Mouse (Mus musculus): Measurements from ENCODE around the gene Itgb3. TPM values are rescaled to one million over a fixed set of nuclear protein-coding genes. Genes with fewer than 3 reads are reported as not detected.
A peak's percentile ranks its signal among the peaks of the same experiment; 100 is the strongest.

The Itgb3 gene
- polyA plus RNA-seq, 1 experiment from 2014 or later: 5.1 TPM

DNA sequence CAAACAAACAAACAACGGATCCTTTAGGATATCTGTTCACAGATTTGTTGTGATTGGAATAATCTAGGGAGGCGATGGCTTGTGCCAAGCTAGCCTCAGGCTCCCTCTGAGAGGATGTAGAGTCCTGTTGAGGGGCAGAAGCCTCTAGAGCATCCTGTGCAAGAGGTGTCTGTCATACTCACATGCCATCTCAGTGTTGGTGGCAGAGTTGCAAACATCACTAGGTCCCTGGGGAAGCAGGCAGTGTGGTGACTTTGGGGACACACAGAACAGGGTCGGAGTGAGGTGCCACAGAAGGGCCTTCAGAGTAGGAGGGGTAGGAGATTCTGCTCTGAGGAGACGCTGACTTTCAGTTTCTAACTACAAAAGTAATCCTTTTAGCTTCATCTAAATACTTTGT is 1.9 kb downstream of the Itgb3 start:
- DNase-seq (ENCODE audit: low spot score) (no peak), ATAC-seq (ENCODE audit: low FRiP score, low TSS enrichment) (no peak)
- H3K9ac ChIP-seq (ENCODE audit: low read length): no peak overlapping the region
- H3K4me2 ChIP-seq (replicated peaks; ENCODE audit: low read depth): peak overlapping the region; percentile 72; the same call in 1 of the 2 replicates
- H3K27me3 ChIP-seq (ENCODE audit: control insufficient read depth, insufficient read depth, low read length): no peaks in the 10 kb centered on the region; the same call in 1 of the 2 replicates
- peak overlapping the region; percentile 59 for H3K27ac ChIP-seq (replicated peaks)
- no peaks in the 10 kb centered on the region for H3K9me3 ChIP-seq (ENCODE audit: control insufficient read depth, low read length)
- H3K36me3 ChIP-seq (ENCODE audit: control insufficient read depth, insufficient read depth, low read length): no peaks in the 10 kb centered on the region
- TF ChIP-seq CTCF (IDR thresholded peaks at IDR 0.05; ENCODE audit: low read depth) (no peak), EP300 (optimal IDR thresholded peaks at IDR 0.05) (no peak)
- H3K4me1 ChIP-seq (replicated peaks; ENCODE audit: control insufficient read depth, insufficient read depth): peaks cover 3% of the 10 kb centered on the region; the same call in 1 of the 2 replicates
- no peak overlapping the region; the same call in 1 of the 2 replicates for H3K4me3 ChIP-seq (ENCODE audit: low read depth, low read length)
- 52% methylated on average over 4 of the region's 4 CpGs for WGBS

DNA sequence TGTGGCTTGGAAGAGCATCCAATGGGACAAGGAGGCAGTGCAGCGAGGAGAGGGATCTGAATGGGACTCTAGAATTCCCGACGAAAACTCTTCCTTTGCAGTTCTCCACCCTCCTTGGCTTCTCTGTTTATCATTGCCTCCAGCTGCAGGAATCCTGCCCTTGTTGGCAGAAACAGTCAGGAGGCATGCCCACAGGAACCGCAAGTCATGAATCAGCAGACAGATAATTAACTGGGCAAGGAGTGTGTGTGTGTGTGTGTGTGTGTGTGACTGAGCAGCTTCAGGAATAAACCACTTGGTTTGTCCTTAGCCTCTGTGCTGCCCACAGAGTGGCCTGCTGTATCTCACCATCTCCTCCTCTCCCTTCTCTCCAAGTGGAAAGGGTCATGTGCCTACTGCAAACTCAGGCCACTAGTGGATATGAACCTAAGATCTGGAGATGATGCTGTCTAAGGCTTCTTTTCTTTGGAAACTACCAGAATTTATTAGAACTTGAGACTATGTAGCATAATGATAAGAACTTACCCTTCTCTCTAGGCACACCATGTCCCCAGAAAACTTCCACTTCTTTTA is 3.9 kb downstream of the Itgb3 start:
- Histone ChIP-seq H3K27ac (replicated peaks) (no peak overlapping the region), H3K9me3 (ENCODE audit: control insufficient read depth, low read length) (no peaks in the 10 kb centered on the region), H3K4me1 (replicated peaks; ENCODE audit: control insufficient read depth, insufficient read depth) (peaks cover 3% of the 10 kb centered on the region; the same call in 1 of the 2 replicates), H3K36me3 (ENCODE audit: control insufficient read depth, insufficient read depth, low read length) (no peaks in the 10 kb centered on the region), H3K9ac (ENCODE audit: low read length) (no peak overlapping the region), H3K4me3 (ENCODE audit: low read depth, low read length) (no peak overlapping the region), H3K4me2 (replicated peaks; ENCODE audit: low read depth) (no peak overlapping the region), H3K27me3 (ENCODE audit: control insufficient read depth, insufficient read depth, low read length) (no peaks in the 10 kb centered on the region)
- WGBS: 29% methylated on average over 4 of the region's 4 CpGs
- DNase-seq (ENCODE audit: low spot score): no peak
- TF ChIP-seq EP300 (optimal IDR thresholded peaks at IDR 0.05): no peak
- no peak for TF ChIP-seq CTCF (IDR thresholded peaks at IDR 0.05; ENCODE audit: low read depth)
- ATAC-seq (ENCODE audit: low FRiP score, low TSS enrichment): no peak

DNA sequence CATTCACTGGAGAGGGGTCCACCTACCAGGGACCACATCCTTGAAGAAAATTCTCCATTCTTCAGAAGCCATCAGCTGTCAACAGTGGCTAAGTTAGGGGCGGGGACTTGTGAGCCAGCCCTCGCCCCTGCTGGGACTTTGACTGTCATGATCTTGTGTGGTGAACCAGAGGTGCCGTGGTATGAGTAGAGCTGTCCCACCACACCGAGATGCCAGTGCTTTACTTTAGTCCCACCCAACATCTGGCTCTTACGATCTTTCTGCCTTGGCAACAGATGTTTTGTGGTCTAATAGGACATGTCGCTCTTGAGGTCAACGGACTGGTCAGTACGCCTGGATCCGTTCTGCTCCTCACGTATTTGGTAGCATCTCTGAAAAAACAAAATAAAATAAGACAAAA is 5.8 kb downstream of the Itgb3 start:
- Histone ChIP-seq H3K9ac (ENCODE audit: low read length) (no peak overlapping the region), H3K4me2 (replicated peaks; ENCODE audit: low read depth) (no peak overlapping the region), H3K4me3 (ENCODE audit: low read depth, low read length) (no peak overlapping the region), H3K36me3 (ENCODE audit: control insufficient read depth, insufficient read depth, low read length) (no peaks in the 10 kb centered on the region), H3K9me3 (ENCODE audit: control insufficient read depth, low read length) (no peaks in the 10 kb centered on the region), H3K27me3 (ENCODE audit: control insufficient read depth, insufficient read depth, low read length) (no peaks in the 10 kb centered on the region), H3K4me1 (replicated peaks; ENCODE audit: control insufficient read depth, insufficient read depth) (peaks cover 3% of the 10 kb centered on the region; the same call in 1 of the 2 replicates), H3K27ac (replicated peaks) (no peak overlapping the region)
- no peak for TF ChIP-seq EP300 (optimal IDR thresholded peaks at IDR 0.05)
- no peak for TF ChIP-seq CTCF (IDR thresholded peaks at IDR 0.05; ENCODE audit: low read depth)
- ATAC-seq (ENCODE audit: low FRiP score, low TSS enrichment): no peak
- DNase-seq (ENCODE audit: low spot score): no peak
- WGBS: 77% methylated on average over 10 of the region's 10 CpGs

DNA sequence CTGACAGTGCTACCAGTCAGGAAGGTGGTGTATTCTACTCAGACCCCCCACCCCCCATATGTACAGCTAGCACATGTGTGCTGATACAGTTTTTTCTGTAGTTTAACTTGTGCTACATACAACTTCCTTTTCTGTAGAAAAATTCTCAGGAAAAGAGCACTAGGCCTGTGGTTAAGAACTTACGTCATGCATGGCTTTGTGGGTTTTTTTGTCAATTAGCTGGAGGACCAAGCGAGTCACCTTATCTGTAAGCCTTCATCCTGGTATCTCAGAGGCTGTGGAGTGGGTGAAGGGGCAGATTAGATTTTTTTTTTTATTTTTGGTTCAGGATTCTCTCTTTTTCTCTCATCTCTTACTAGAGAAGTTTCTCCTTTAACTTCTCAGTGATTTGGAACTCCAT is 6.3 kb downstream of the Itgb3 start:
- no peak overlapping the region for H3K9ac ChIP-seq (ENCODE audit: low read length)
- H3K27me3 ChIP-seq (ENCODE audit: control insufficient read depth, insufficient read depth, low read length): no peaks in the 10 kb centered on the region
- DNase-seq (ENCODE audit: low spot score) (no peak), ATAC-seq (ENCODE audit: low FRiP score, low TSS enrichment) (no peak)
- H3K4me2 ChIP-seq (replicated peaks; ENCODE audit: low read depth): no peak overlapping the region
- no peak overlapping the region for H3K4me3 ChIP-seq (ENCODE audit: low read depth, low read length)
- H3K36me3 ChIP-seq (ENCODE audit: control insufficient read depth, insufficient read depth, low read length): no peaks in the 10 kb centered on the region
- H3K27ac ChIP-seq (replicated peaks): no peak overlapping the region
- H3K9me3 ChIP-seq (ENCODE audit: control insufficient read depth, low read length): no peaks in the 10 kb centered on the region
- TF ChIP-seq CTCF (IDR thresholded peaks at IDR 0.05; ENCODE audit: low read depth) (no peak), EP300 (optimal IDR thresholded peaks at IDR 0.05) (no peak)
- 71% methylated on average over 2 of the region's 2 CpGs for WGBS
- H3K4me1 ChIP-seq (replicated peaks; ENCODE audit: control insufficient read depth, insufficient read depth): 0 out of 2 replicates have a peak, but pooled peaks cover 3% of the 10 kb centered on the region

DNA sequence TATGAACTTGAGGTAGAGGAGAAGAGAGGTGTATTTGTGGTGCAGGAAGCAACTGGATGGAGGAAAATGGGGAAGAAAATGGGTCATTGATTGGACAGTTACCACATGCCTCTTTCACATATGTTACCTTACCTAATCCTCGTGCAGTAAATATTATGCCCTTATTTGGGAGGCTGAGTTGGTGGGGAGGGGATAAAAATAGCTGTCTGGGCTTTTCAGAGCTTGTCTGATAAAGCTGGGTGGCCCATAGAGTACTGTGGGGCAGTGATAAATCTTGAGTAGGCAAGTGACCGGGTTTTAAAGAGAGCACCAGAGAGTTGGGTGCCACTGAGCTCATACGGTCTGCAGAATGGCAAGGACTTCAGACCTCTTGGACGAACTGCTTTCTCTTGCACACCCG is 8.4 kb downstream of the Itgb3 start:
- no peak for ATAC-seq (ENCODE audit: low FRiP score, low TSS enrichment)
- no peaks in the 10 kb centered on the region for H3K36me3 ChIP-seq (ENCODE audit: control insufficient read depth, insufficient read depth, low read length)
- TF ChIP-seq EP300 (optimal IDR thresholded peaks at IDR 0.05) (no peak), CTCF (IDR thresholded peaks at IDR 0.05; ENCODE audit: low read depth) (no peak)
- H3K4me2 ChIP-seq (replicated peaks; ENCODE audit: low read depth): no peak overlapping the region
- no peak for DNase-seq (ENCODE audit: low spot score)
- H3K4me1 ChIP-seq (replicated peaks; ENCODE audit: control insufficient read depth, insufficient read depth): no peaks in the 10 kb centered on the region
- H3K27ac ChIP-seq (replicated peaks): no peak overlapping the region
- H3K27me3 ChIP-seq (ENCODE audit: control insufficient read depth, insufficient read depth, low read length): no peaks in the 10 kb centered on the region
- WGBS: 57% methylated on average over 5 of the region's 5 CpGs
- H3K4me3 ChIP-seq (ENCODE audit: low read depth, low read length): no peak overlapping the region
- no peak overlapping the region for H3K9ac ChIP-seq (ENCODE audit: low read length)
- H3K9me3 ChIP-seq (ENCODE audit: control insufficient read depth, low read length): no peaks in the 10 kb centered on the region

DNA sequence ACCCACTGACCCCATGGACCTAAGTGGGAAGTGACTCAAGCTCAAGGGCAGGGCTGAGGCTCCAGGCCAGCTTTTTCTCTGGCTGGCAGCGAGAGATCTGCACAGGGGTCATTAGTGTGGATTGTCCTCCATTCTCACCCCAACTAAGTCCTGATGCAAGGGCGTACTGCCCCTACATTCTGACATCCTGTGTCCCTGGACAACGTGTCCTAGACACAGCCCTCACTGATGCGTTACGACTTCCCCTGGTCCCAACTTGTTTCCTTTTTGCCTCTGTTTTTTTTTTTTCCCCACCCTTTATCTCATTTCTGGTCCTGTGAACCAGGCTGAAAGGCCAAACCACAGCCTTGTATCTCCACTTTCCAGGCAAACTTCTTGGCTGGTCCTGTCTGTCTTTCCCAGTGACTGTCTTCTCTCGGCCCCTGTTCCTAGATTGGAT is 10.9 kb downstream of the Itgb3 start:
- no peak for DNase-seq (ENCODE audit: low spot score)
- Histone ChIP-seq H3K36me3 (ENCODE audit: control insufficient read depth, insufficient read depth, low read length) (no peaks in the 10 kb centered on the region), H3K4me1 (replicated peaks; ENCODE audit: control insufficient read depth, insufficient read depth) (no peaks in the 10 kb centered on the region), H3K9ac (ENCODE audit: low read length) (no peak overlapping the region), H3K4me3 (ENCODE audit: low read depth, low read length) (no peak overlapping the region), H3K27ac (replicated peaks) (no peak overlapping the region), H3K27me3 (ENCODE audit: control insufficient read depth, insufficient read depth, low read length) (no peaks in the 10 kb centered on the region), H3K4me2 (replicated peaks; ENCODE audit: low read depth) (no peak overlapping the region), H3K9me3 (ENCODE audit: control insufficient read depth, low read length) (no peaks in the 10 kb centered on the region)
- 80% methylated on average over 6 of the region's 6 CpGs for WGBS
- TF ChIP-seq CTCF (IDR thresholded peaks at IDR 0.05; ENCODE audit: low read depth) (no peak), EP300 (optimal IDR thresholded peaks at IDR 0.05) (no peak)
- no peak for ATAC-seq (ENCODE audit: low FRiP score, low TSS enrichment)
